Mouse (Mus musculus) telencephalon, adult 2 months (tissue): ENCODE measurements at regions not wholly inside any gene's neighbourhood (a gene's known extent, or its start where the extent isn't known, plus 50 kb on each side); places are given as distances from the start of the nearest gene placed in this dataset.

ENCODE experiments used
- DNase-seq: peaks from one replicate; pipeline ENCODE4 v3.0.0-alpha.2; 2011; ENCODE audit warnings: low read depth, low spot score

- no peak for DNase-seq
These were observed 56.9 kb upstream of the Pik3r1 start for GRCm38 (mm10) chr13:101824962-101825361.

- DNase-seq = no peak
These were observed 64.0 kb upstream of the Pik3r1 start for GRCm38 (mm10) chr13:101831872-101832629.

GRCm38 (mm10) chr13:101834546-101834945 is 66.5 kb upstream of the Pik3r1 start:
- no peak for DNase-seq

- DNase-seq = no peak
These were observed 69.0 kb upstream of the Pik3r1 start for GRCm38 (mm10) chr13:101836992-101837391.

DNA sequence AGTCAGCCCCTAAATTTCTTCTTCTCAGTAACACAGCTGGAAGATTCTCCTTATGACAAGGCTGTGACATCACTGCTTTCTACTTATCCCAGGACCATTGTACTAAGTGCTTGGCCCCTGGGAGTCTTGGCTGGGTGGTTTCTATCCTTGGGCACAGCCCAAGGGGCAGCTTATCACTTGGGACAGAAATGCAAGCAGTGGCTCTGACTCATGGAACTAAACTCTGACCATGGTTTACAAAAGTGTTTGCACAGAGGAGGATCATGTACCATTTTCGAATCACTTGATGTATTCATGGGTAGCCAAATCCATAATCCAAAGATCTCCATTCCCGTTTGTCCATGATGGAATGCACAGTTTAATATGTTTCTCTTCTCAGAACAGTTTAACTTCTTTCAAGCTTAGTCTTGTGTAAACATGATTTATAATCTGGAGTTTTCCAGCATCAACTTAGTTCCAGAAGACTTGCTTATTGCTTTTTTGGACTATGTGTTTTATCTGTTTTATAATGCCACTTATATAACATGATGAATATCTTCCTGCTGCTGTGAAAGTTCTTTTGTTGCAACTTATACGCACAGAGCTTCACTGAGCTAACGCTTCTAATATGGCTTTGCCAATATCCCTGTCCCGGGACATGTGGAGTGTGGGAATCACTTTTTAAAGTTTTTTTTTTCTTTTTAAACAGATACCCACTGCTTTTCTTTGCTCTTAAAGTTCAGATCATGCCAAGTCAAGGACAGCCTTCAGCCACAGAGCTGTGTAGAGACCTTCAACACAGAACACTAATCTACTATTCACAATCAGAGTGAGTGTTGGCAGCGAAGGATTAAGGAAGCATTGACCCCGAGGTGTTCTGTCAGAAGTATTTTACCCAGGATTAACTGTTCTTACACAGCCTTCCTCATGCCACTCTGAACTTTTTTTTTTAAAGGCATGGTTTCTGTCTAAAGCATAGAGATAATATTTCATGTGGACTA is 76.7 kb upstream of the Pik3r1 start:
- no peak for DNase-seq

GRCm38 (mm10) chr13:101846016-101846415 is 78.0 kb upstream of the Pik3r1 start:
- no peak for DNase-seq

DNA sequence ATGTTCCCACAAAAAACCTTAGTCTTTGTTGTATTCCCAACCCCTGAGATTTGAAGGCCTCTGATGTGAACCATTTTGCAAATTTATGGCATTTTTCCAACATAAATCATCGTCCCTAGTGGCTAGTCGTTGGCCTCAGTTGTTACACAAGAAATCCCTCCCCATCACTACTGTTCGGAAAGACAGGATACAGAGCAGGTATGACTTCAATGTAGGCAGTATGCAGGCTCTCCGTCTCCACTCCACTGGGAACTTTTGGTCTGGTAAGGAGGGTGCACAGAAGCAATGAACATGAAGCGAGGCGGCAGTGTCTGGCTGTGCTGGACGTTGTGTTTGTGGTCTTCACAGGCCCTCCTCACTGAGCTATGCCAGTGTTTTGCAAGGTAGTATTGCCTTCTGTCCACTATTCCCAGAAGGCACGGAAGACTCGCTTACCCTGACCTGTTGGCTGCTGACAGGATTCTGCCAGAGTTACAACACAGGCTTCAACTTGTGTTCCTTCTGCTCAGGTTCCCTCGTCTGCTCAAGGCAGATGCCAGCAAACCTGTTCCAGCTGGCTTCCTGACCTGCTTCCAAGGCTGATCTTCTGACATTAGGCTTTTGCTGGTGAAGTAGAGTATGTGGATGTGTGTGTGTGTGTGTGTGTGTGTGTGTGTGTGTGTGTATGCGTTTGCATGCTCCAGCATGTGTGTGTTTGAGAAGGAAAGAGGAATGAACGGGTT is 80.0 kb upstream of the Pik3r1 start:
- DNase-seq = no peak

DNA sequence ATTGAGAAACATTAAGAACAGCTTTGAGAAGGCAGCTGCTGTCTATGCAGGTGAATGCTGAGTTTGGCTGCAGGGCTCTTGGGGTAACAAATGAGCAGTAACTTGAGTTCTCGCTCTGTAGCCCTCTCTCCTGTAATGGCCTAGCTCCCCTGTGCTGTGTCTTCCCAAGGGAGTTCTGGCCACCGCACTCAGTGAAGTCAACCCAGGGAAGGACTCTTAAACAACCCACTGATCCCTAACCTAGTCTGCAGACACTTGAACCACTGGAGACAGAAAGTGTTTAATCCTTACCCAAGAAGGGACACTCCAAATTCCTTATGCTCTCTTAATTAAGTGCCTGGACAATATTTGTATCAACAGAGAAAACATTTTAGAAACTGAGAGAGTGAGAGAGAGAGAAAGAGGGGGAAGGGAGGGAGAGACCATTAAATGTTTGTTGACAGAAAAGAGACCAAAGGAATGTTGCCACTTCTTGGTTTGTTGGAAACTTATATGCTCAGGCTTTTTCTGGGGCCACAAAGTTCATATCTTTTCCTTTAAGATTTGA is 80.7 kb upstream of the Pik3r1 start:
- no peak for DNase-seq

DNA sequence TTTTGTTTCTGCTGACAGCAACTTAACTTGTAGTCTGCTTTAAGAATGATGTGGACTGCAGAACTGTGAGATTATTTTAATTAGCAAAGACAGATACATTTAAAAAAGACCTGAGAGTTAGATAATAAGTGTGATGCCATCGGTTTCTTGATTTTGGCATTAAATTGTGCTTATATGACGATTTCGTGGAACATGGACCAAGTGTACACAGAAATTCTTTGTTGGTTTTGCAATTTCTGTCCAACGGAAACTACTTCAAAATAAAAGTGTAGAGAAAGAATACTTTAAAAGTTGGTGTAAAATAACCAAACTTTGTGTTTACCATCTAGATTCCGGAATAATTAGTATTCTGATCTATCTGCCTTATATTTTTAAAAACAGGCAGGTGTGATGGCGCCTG is 81.4 kb upstream of the Pik3r1 start:
- DNase-seq = no peak

- DNase-seq = no peak
These were observed 83.3 kb upstream of the Pik3r1 start for GRCm38 (mm10) chr13:101851329-101851728.

DNA sequence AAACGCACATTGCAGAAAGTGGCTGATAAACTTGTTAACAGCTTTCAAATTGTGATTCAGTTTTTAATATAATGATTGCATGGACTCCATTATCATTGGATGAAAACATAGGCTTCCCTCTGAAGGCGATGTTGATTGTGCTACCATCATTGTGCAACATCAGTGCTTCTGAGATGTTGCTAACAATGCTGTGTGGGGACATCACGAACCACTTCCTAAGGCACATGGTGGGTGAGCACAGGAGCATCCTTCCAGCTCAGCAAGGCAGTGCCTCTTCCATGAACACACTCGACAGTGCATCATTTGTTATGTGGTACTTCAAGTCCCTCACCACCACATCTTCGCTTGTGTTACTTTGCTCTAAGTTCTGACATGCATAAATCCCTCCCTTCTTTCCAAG is 84.9 kb upstream of the Pik3r1 start:
- DNase-seq = no peak

DNA sequence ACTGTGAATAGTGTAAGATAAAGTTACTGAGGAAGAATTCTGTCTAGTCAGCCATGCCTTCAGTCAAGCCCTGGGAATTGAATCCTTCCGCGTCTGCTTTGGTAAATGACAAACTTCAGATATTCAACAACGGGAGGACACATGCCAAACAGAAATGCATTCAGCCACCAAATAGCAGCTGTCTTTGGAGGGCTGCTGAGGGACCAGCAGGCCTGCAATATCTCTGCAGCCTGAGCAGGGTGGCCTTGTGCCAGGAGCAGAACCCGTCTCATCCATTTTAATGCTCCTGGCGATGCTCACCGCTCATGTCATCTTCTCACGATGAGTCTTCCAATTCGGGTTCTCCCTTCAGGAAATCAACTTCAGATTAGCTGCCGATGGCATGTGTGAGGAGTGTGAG is 87.1 kb upstream of the Pik3r1 start:
- DNase-seq = no peak

- DNase-seq = no peak
These were observed 92.7 kb upstream of the Pik3r1 start for GRCm38 (mm10) chr13:101860704-101861103.

DNA sequence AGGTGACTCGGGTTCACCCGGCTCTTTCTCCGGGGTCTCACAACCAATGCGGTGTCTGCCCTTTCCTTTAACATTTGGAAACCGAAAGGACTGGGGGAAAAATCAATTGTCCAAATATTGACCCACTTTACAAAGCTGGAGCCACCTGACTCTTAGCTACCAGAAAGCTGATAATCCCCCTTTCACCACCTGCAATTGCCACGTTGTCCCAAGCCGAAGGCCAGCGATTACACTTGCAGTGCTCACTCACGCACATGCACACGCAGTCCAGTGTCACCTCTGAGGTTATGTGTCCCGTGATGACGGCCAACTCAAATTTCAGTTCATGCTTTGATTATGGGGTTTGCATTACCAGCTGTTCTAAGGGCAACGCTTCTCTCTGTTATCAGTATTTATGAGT is 94.0 kb upstream of the Pik3r1 start:
- no peak for DNase-seq

- no peak for DNase-seq
These were observed 95.0 kb upstream of the Pik3r1 start for GRCm38 (mm10) chr13:101863015-101863414.

DNA sequence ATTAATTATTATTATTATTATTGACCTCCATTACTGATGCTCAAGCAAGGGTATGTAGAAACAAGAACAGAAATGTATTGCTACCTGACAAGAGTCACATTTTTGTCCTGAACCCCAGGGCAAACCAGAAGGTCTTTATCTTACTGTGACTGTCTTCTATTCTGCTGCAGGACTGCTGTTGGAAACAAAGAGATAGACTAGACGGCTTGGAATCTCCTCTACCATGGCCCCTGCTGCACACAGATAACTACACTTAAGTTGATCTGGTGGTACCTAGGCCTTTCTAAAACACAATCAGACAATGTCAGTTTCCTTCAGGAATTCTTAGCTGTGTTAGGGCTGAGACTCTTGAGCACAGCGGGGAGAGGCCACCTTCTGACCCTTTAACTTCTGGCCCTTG is 95.6 kb upstream of the Pik3r1 start:
- DNase-seq = no peak

DNA sequence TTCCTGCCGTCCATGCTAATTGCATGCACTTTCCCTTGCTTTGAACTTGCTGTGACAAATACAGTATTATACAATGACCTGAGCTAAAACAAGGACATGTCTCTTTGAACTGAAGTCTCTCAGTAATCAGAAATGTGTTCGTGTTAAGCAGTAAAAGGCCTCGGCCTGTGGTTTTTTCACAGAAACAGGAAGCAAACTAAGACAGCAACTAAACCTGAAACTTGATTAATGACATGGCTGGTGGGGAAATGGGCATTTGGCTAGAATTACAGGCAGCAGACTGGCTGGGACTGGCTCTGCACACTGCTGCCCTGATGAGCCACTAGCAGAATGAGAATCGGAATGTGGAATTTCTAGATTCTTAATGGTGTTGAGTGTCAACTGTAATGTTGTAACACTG is 98.8 kb upstream of the Pik3r1 start:
- DNase-seq = no peak

GRCm38 (mm10) chr13:101874761-101875160 is 106.7 kb upstream of the Pik3r1 start:
- peak; percentile 65 for DNase-seq

GRCm38 (mm10) chr13:101876069-101876468 is 108.1 kb upstream of the Pik3r1 start:
- DNase-seq = no peak

DNA sequence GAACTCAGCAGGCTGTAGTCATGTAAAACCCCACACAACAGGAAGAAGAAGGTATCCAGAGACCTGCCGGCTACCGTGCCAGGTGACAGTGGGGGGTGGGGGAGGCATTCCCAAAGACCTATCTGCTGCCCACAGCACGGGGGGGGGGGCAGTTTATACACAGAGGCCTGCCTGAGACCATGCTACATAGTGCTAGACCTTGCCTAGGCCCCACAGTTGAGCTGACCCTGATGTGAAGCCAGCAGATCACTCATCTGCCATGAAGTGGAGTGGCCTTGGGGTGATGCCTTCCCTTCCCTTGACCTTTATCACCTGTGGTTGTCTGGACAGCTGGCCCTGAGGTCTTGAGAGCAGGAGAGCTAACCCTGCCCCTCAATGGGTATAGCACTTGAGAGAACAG is 108.6 kb upstream of the Pik3r1 start:
- no peak for DNase-seq

- no peak for DNase-seq
These were observed 110.2 kb upstream of the Pik3r1 start for GRCm38 (mm10) chr13:101878168-101878567.

GRCm38 (mm10) chr13:101879561-101880081 is 111.6 kb upstream of the Pik3r1 start:
- DNase-seq = no peak
